Mouse (Mus musculus) ES-Bruce4 (cell line): ENCODE data around the gene 9130008F23Rik. TPM values are rescaled to one million over a fixed set of nuclear protein-coding genes. Genes with fewer than 3 reads are reported as not detected.

Source experiments
- H3K27ac ChIP-seq: 2 replicates; pipeline ENCODE4 v1.5.1; 2012; ENCODE audit warnings: low read length, inconsistent platforms; ENCODE audit not compliant: insufficient read depth
- H3K27me3 ChIP-seq: 2 replicates; pipeline ENCODE4 v1.6.1; 2012; ENCODE audit warnings: mild to moderate bottlenecking, low read length, inconsistent platforms; ENCODE audit not compliant: control insufficient read depth, poor library complexity, insufficient read depth, severe bottlenecking
- H3K36me3 ChIP-seq: 2 replicates; pipeline ENCODE4 v1.6.1; 2012; ENCODE audit warnings: inconsistent platforms, mild to moderate bottlenecking, low read length, moderate library complexity; ENCODE audit not compliant: control insufficient read depth, poor library complexity, insufficient read depth, severe bottlenecking
- H3K4me1 ChIP-seq: one replicate; pipeline ENCODE4 v1.8.1; 2011; ENCODE audit warnings: low read length; ENCODE audit not compliant: control insufficient read depth, insufficient read depth
- H3K4me3 ChIP-seq: 2 replicates; pipeline ENCODE4 v1.5.1; 2011; ENCODE audit warnings: low read depth, mild to moderate bottlenecking, low read length
- H3K9ac ChIP-seq: 2 replicates; pipeline ENCODE4 v1.6.1; 2012; ENCODE audit warnings: low read depth, mild to moderate bottlenecking, inconsistent platforms; ENCODE audit not compliant: poor library complexity, severe bottlenecking
- H3K9me3 ChIP-seq: replicated peaks from 2 replicates; pipeline ENCODE4 v1.6.1; 2012; ENCODE audit warnings: mild to moderate bottlenecking, low read length, inconsistent platforms; ENCODE audit not compliant: control insufficient read depth, poor library complexity, insufficient read depth, severe bottlenecking
- CTCF ChIP-seq: IDR thresholded peaks from one replicate; pipeline ENCODE4 v1.8.1; 2011; ENCODE audit warnings: low read depth, low read length
- EP300 ChIP-seq: IDR thresholded peaks from 2 replicates; pipeline ENCODE4 v1.6.1; 2011; ENCODE audit warnings: low read depth, low read length; ENCODE audit not compliant: insufficient read depth
- POLR2A ChIP-seq: IDR thresholded peaks from one replicate; pipeline ENCODE4 v1.8.1; 2011; ENCODE audit warnings: low read length; ENCODE audit not compliant: insufficient read depth
- polyA plus RNA-seq: library from polyadenylated mRNA; stranded (reverse); fragments of >200 nt; gene quantifications from 2 replicates; pipeline ENCODE4 v1.2.4, GENCODE M21; 2011; ENCODE audit warnings: low read depth; ENCODE audit not compliant: missing spikeins, insufficient read depth, insufficient read length

The 9130008F23Rik gene
- polyA plus RNA-seq, 1 experiment = 6.8 TPM

- TF ChIP-seq EP300 = no peak
- H3K4me1 ChIP-seq = peaks cover 1% of the 10 kb centered on the region
- peak overlapping the region; percentile 78 for H3K27ac ChIP-seq
- H3K4me3 ChIP-seq = no peak overlapping the region
- H3K27me3 ChIP-seq = no peaks in the 10 kb centered on the region
- H3K36me3 ChIP-seq = no peaks in the 10 kb centered on the region
- no peaks in the 10 kb centered on the region for H3K9me3 ChIP-seq
- H3K9ac ChIP-seq = no peak overlapping the region
Measured at GRCm38 (mm10) chr17:40855065-40855464, 25.3 kb downstream of the 9130008F23Rik start.

DNA sequence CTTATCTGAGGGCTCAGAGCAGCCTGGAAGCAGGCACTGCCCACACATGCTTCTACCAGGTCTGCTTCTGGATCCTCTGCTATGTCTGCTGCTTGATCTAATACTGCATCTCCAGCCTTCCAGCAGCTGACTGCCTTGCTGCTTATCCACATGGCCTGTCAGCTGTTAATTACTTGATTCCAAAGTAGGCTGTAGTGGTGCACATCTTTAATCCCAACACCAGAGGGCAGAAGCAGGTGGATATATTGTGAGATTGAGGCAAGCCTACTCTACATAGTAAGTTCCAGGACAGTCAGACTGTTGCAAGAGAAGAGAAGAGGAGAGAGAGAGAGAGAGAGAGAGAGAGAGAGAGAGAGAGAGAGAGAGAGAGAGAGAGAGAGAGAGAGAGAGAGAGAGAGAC, 43.1 kb downstream of the 9130008F23Rik start:
- Histone ChIP-seq H3K27me3 (no peaks in the 10 kb centered on the region), H3K36me3 (no peaks in the 10 kb centered on the region), H3K27ac (no peak overlapping the region), H3K9ac (no peak overlapping the region), H3K9me3 (no peaks in the 10 kb centered on the region), H3K4me3 (no peak overlapping the region), H3K4me1 (no peaks in the 10 kb centered on the region)
- TF ChIP-seq CTCF = peak; percentile 35
- no peak for TF ChIP-seq POLR2A

DNA sequence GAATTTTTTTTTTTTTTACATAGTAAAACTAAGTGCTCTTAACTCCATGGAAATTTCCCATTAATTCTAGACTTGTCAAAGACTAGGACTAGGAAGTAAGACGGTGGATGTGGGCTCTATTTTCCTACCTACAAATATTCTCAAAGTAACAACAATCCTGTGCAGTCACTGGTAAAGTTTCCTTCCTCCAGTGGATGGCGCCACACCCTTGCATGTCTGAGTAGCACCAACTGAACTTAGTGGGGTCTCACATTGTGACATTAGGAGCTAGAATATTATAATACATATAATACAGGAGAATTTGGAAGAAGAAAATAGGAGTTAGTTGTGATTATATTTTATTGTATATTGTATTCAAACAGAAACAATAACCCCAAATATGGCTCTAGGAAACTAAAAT, 48.5 kb downstream of the 9130008F23Rik start:
- no peaks in the 10 kb centered on the region for H3K4me1 ChIP-seq
- no peak overlapping the region for H3K27ac ChIP-seq
- H3K4me3 ChIP-seq = no peak overlapping the region
- H3K36me3 ChIP-seq = no peaks in the 10 kb centered on the region
- no peaks in the 10 kb centered on the region for H3K9me3 ChIP-seq
- TF ChIP-seq POLR2A = no peak
- TF ChIP-seq CTCF = no peak
- no peak for TF ChIP-seq EP300
- H3K9ac ChIP-seq = no peak overlapping the region
- H3K27me3 ChIP-seq = no peaks in the 10 kb centered on the region

Other genes with a start within 250 kb of the 9130008F23Rik start
- gene Esp3, start 248.5 kb downstream of the 9130008F23Rik start, polyA plus RNA-seq = not detected in 2 replicates
- not detected in 2 replicates for gene Esp1, start 153.4 kb downstream of the 9130008F23Rik start, polyA plus RNA-seq
- not detected in 2 replicates for gene Crisp2, start 73.6 kb downstream of the 9130008F23Rik start, polyA plus RNA-seq
- not detected in 2 replicates for gene Rhag, start 69.4 kb downstream of the 9130008F23Rik start, polyA plus RNA-seq
- not detected in 2 replicates for gene Glyatl3, start 33.8 kb upstream of the 9130008F23Rik start, polyA plus RNA-seq
- gene Mut, start 54.1 kb upstream of the 9130008F23Rik start, polyA plus RNA-seq = 26.4 and 29.5 TPM in 2 replicates
- 24.6 and 26.4 TPM in 2 replicates for gene Cenpq, start 54.5 kb upstream of the 9130008F23Rik start, polyA plus RNA-seq